ENCODE assay signal across 1 mouse cellular context in genomic region chr14:57574792-57575587, GRCm38 (mm10).
TF ChIP-seq lines count a peak whose summit lies in the region.

No protein-coding gene starts in this region.

TF ChIP-seq in MEL, 35 proteins besides CTCF, POLR2A, EP300 and RAD21 (continued from another document):
- TF ChIP-seq ZKSCAN1 (IDR thresholded peaks at IDR 0.05; ENCODE audit: low read depth, low read length) (no peak), TAL1 (IDR thresholded peaks at IDR 0.05; ENCODE audit: low read length) (no peak), KAT2A (conservative IDR thresholded peaks at IDR 0.05; ENCODE audit: low read depth, low read length) (no peak), MYC (IDR thresholded peaks at IDR 0.05; ENCODE audit: low read depth, low read length) (no peak), MEF2A (IDR thresholded peaks at IDR 0.05; ENCODE audit: extremely low read depth, insufficient replicate concordance, low read depth, low read length, poor library complexity, severe bottlenecking) (no peak), MAFK (IDR thresholded peaks at IDR 0.05; ENCODE audit: borderline replicate concordance, low read depth, low read length) (no peak), GATA1 (IDR thresholded peaks at IDR 0.05; ENCODE audit: low read depth, low read length) (peak; percentile 86), ZMIZ1 (IDR thresholded peaks at IDR 0.05; ENCODE audit: low read depth, low read length) (no peak), E2F4 (IDR thresholded peaks at IDR 0.05; ENCODE audit: borderline replicate concordance, low read depth, low read length) (no peak), HCFC1 (IDR thresholded peaks at IDR 0.05; ENCODE audit: low read depth, low read length) (peak; percentile 38; the same call in 1 of the 2 replicates), NELFE (IDR thresholded peaks at IDR 0.05; ENCODE audit: low read depth, low read length) (no peak)
